Mouse (Mus musculus) heart, adult 2 months (tissue): Measurements from ENCODE around the gene Shbg. TPM values are rescaled to one million over a fixed set of nuclear protein-coding genes. Genes with fewer than 3 reads are reported as not detected.

ENCODE experiments used
- DNase-seq, 2 experiments: peaks; one replicate each; pipeline ENCODE4 v3.0.0; 2021
- H3K27ac ChIP-seq: fragments of 200-600 bp; 2 replicates; pipeline ENCODE4 v1.8.1; 2022
- H3K27me3 ChIP-seq: fragments of 200-500 bp; 2 replicates; pipeline ENCODE4 v1.6.1; 2012; ENCODE audit warnings: mild to moderate bottlenecking, low read length, inconsistent platforms, mixed read lengths; ENCODE audit not compliant: control insufficient read depth, insufficient read depth
- H3K36me3 ChIP-seq: fragments of 200-500 bp; 2 replicates; pipeline ENCODE4 v1.6.1; 2012; ENCODE audit warnings: low read length, inconsistent platforms; ENCODE audit not compliant: control insufficient read depth, insufficient read depth
- H3K4me1 ChIP-seq: fragments of 200-500 bp; 2 replicates; pipeline ENCODE4 v1.6.1; 2011; ENCODE audit warnings: low read length; ENCODE audit not compliant: control insufficient read depth, insufficient read depth
- H3K4me3 ChIP-seq: fragments of 200-600 bp; 2 replicates; pipeline ENCODE4 v1.8.1; 2022
- H3K79me2 ChIP-seq: fragments of 200-500 bp; replicated peaks from 2 replicates; pipeline ENCODE4 v1.6.1; 2012; ENCODE audit warnings: mild to moderate bottlenecking, inconsistent platforms, low read length, moderate library complexity, mixed read lengths; ENCODE audit not compliant: control insufficient read depth, insufficient read depth
- H3K9ac ChIP-seq: fragments of 200-500 bp; 2 replicates; pipeline ENCODE4 v1.6.1; 2012; ENCODE audit warnings: low read depth, mild to moderate bottlenecking, control low read depth, inconsistent platforms, low read length, mixed read lengths
- CTCF ChIP-seq: fragments of 200-600 bp; IDR thresholded peaks from 2 replicates; pipeline ENCODE4 v1.8.1; 2022; ENCODE audit warnings: antibody characterized with exemption, mild to moderate bottlenecking, moderate library complexity
- EP300 ChIP-seq: fragments of 200-500 bp; IDR thresholded peaks from 2 replicates; pipeline ENCODE4 v1.6.1; 2011; ENCODE audit warnings: low read depth, low read length, control low read depth; ENCODE audit not compliant: insufficient read depth
- POLR2A ChIP-seq: fragments of 200-500 bp; IDR thresholded peaks from 2 replicates; pipeline ENCODE4 v1.6.1; 2011; ENCODE audit warnings: mild to moderate bottlenecking, low read depth, low read length, control low read depth; ENCODE audit not compliant: insufficient read depth
- WGBS: fragments of 180-500 bp; shearing (Covaris S2); methylation state at CpG from one replicate; pipeline ENCODE4 v1.1.7; 2018; 5-methylcytosine and 5-hydroxymethylcytosine counted together
- intact Hi-C: fragments of 180-260 bp; cut with DNase I; formaldehyde crosslinking; loops from one replicate; pipeline ENCODE4 v1.15.1; 2025
- polyA plus RNA-seq: library from polyadenylated mRNA; depleted of rRNA; stranded (reverse); fragments of >200 nt; gene quantifications from 2 replicates; pipeline ENCODE4 v1.2.3, GENCODE M21; 2012
- total RNA-seq, 2 experiments: library from RNA; stranded (reverse); gene quantifications; 2 replicates each; pipeline ENCODE4 v1.2.3; 2021

Gene Shbg
- total and polyA plus RNA-seq, 3 experiments, result not detected

- TF ChIP-seq EP300 (no peak), POLR2A (no peak), CTCF (no peak)
- 60% methylated on average over 7 of the region's 7 CpGs for WGBS
- no peak overlapping the region for H3K9ac ChIP-seq
- no peaks in the 10 kb centered on the region for H3K27me3 ChIP-seq
- no peak overlapping the region for H3K27ac ChIP-seq
- intact Hi-C loops, result no loop called here
- H3K4me1 ChIP-seq, result peaks cover 4% of the 10 kb centered on the region
- no peak for DNase-seq
- H3K36me3 ChIP-seq, result no peaks in the 10 kb centered on the region
- no peak overlapping the region for H3K4me3 ChIP-seq
- no peaks in the 10 kb centered on the region; the same call in 1 of the 2 replicates for H3K79me2 ChIP-seq
Measured at GRCm38 (mm10) chr11:69585718-69586325, 31.9 kb downstream of the Shbg start.

GRCm38 (mm10) chr11:69584937-69585336 lies 32.8 kb downstream of the Shbg start:
- no peak overlapping the region for H3K9ac ChIP-seq
- TF ChIP-seq CTCF (no peak), EP300 (no peak)
- H3K36me3 ChIP-seq, result no peaks in the 10 kb centered on the region
- no peaks in the 10 kb centered on the region for H3K27me3 ChIP-seq
- intact Hi-C loops, result loop anchor here (5.0 kb wide), 1 partner anchor 97 kb away; the partner anchor contains the start of gene Senp3
- 92% methylated on average over 13 of the region's 13 CpGs for WGBS
- H3K4me1 ChIP-seq, result peaks cover 4% of the 10 kb centered on the region
- DNase-seq, result no peak
- no peaks in the 10 kb centered on the region; the same call in 1 of the 2 replicates for H3K79me2 ChIP-seq
- H3K4me3 ChIP-seq, result no peak overlapping the region
- no peak overlapping the region for H3K27ac ChIP-seq

- Histone ChIP-seq H3K4me1 (peaks cover 4% of the 10 kb centered on the region), H3K79me2 (no peaks in the 10 kb centered on the region; the same call in 1 of the 2 replicates), H3K4me3 (no peak overlapping the region), H3K36me3 (no peaks in the 10 kb centered on the region), H3K9ac (no peak overlapping the region), H3K27me3 (no peaks in the 10 kb centered on the region), H3K27ac (no peak overlapping the region)
- TF ChIP-seq CTCF (no peak), EP300 (no peak), POLR2A (no peak)
- 79% methylated on average over 7 of the region's 7 CpGs for WGBS
- intact Hi-C loops, result loop anchor here (5.0 kb wide), 1 partner anchor 98 kb away; the partner anchor contains the start of gene Senp3
- DNase-seq, result no peak
Measured at GRCm38 (mm10) chr11:69584008-69584407, 33.7 kb downstream of the Shbg start.

- no peaks in the 10 kb centered on the region for H3K27me3 ChIP-seq
- H3K4me3 ChIP-seq, result peak overlapping the region; percentile 91
- intact Hi-C loops, result loop anchor here (5.0 kb wide), 1 partner anchor 100 kb away; the partner anchor contains the start of gene Senp3
- H3K36me3 ChIP-seq, result no peaks in the 10 kb centered on the region
- no peaks in the 10 kb centered on the region; the same call in 1 of the 2 replicates for H3K79me2 ChIP-seq
- DNase-seq, result no peak
- H3K27ac ChIP-seq, result no peak overlapping the region
- TF ChIP-seq EP300, result no peak
- TF ChIP-seq POLR2A, result no peak
- TF ChIP-seq CTCF, result no peak
- 54% methylated on average over 9 of the region's 9 CpGs for WGBS
- H3K4me1 ChIP-seq, result peaks cover 5% of the 10 kb centered on the region
- no peak overlapping the region for H3K9ac ChIP-seq
Measured at GRCm38 (mm10) chr11:69582230-69582805, 35.4 kb downstream of the Shbg start.

- Histone ChIP-seq H3K4me1 (peaks cover 5% of the 10 kb centered on the region), H3K9ac (peak overlapping the region; percentile 53), H3K4me3 (peak overlapping the region; percentile 91), H3K27ac (peak overlapping the region; percentile 89), H3K36me3 (no peaks in the 10 kb centered on the region), H3K27me3 (no peaks in the 10 kb centered on the region), H3K79me2 (no peaks in the 10 kb centered on the region; the same call in 1 of the 2 replicates)
- TF ChIP-seq EP300, result no peak
- TF ChIP-seq POLR2A, result no peak
- TF ChIP-seq CTCF, result no peak
- intact Hi-C loops, result loop anchor here (1.0 to 5.0 kb wide), 2 partner anchors 21 to 100 kb away; partner anchors contain the start of gene Senp3
- WGBS, result under 1% methylated on average over 8 of the region's 8 CpGs
- no peak for DNase-seq
Measured at GRCm38 (mm10) chr11:69581814-69582213, 35.9 kb downstream of the Shbg start.
